Mouse (Mus musculus) CH12.LX (cell line): ENCODE measurements at regions not wholly inside any gene's neighbourhood (a gene's known extent, or its start where the extent isn't known, plus 50 kb on each side); places are given as distances from the start of the nearest gene placed in this dataset.

Source experiments
- DNase-seq: peaks from one replicate; pipeline ENCODE4 v3.0.0-alpha.2; 2013; ENCODE audit errors: extremely low read depth
- H3K27ac ChIP-seq: 2 replicates; pipeline ENCODE4 v1.5.1; 2012; ENCODE audit warnings: low read depth, mild to moderate bottlenecking, control low read depth, moderate library complexity; ENCODE audit not compliant: insufficient read depth
- H3K27me3 ChIP-seq: replicated peaks from 2 replicates; pipeline ENCODE3; 2012; ENCODE audit warnings: inconsistent platforms
- H3K36me3 ChIP-seq, 2 experiments: replicated peaks in 1 of 2; 2 replicates each; pipeline versions ENCODE3 to v1.6.1; 2012; ENCODE audit warnings: inconsistent platforms in 1 of 2, low read length in 1 of 2, mild to moderate bottlenecking in 1 of 2, mixed read lengths in 1 of 2, moderate library complexity in 1 of 2; ENCODE audit not compliant: control insufficient read depth in 1 of 2, insufficient read depth in 1 of 2
- H3K4me1 ChIP-seq, 2 experiments: 2 replicates each; pipeline ENCODE4 v1.6.1; 2012; ENCODE audit warnings: inconsistent platforms in 1 of 2, moderate library complexity in 1 of 2; ENCODE audit not compliant: insufficient read depth in 2 of 2, control insufficient read depth in 1 of 2
- H3K4me2 ChIP-seq: 2 replicates; pipeline ENCODE4 v1.6.1; 2012; ENCODE audit warnings: low read depth, mild to moderate bottlenecking, control low read depth; ENCODE audit not compliant: poor library complexity, insufficient read depth, severe bottlenecking
- H3K4me3 ChIP-seq, 3 experiments: fragments of 150-350 bp in 1 of 3; sonication (generic) in 1 of 3; replicated peaks in 1 of 3; 2 replicates each; pipeline versions ENCODE3 to v1.5.1; 2011 to 2012; ENCODE audit warnings: low read depth in 2 of 3, low read length in 2 of 3, mild to moderate bottlenecking in 2 of 3, moderate library complexity in 2 of 3, control low read depth in 1 of 3, improper control_type of control experiment in 1 of 3, inconsistent platforms in 1 of 3, mixed read lengths in 1 of 3; ENCODE audit not compliant: poor library complexity in 1 of 3
- H3K79me2 ChIP-seq: replicated peaks from 2 replicates; pipeline ENCODE4 v1.6.1; 2012; ENCODE audit warnings: mild to moderate bottlenecking, moderate library complexity; ENCODE audit not compliant: control insufficient read depth, poor library complexity, insufficient read depth, severe bottlenecking; ENCODE audit errors: extremely low read depth
- H3K9ac ChIP-seq: 2 replicates; pipeline ENCODE4 v1.6.1; 2012; ENCODE audit warnings: low read depth, mild to moderate bottlenecking, control low read depth, moderate library complexity; ENCODE audit not compliant: insufficient read depth
- H3K9me3 ChIP-seq: replicated peaks from 2 replicates; pipeline ENCODE3; 2012; ENCODE audit warnings: low read length, inconsistent platforms, mixed read lengths
- E2F4 ChIP-seq: IDR thresholded peaks from 2 replicates; pipeline ENCODE4 v1.6.1; 2011; ENCODE audit warnings: low read depth, low read length, improper control_type of control experiment; ENCODE audit not compliant: insufficient replicate concordance
- ELF1 ChIP-seq: IDR thresholded peaks from 2 replicates; pipeline ENCODE4 v1.6.1; 2014; ENCODE audit warnings: low read depth, mild to moderate bottlenecking, inconsistent platforms, low read length, improper control_type of control experiment
- EP300 ChIP-seq: IDR thresholded peaks from 2 replicates; pipeline ENCODE4 v1.6.1; 2011; ENCODE audit warnings: low read length, improper control_type of control experiment
- ETS1 ChIP-seq: conservative IDR thresholded peaks from 2 replicates; pipeline ENCODE4 v1.6.1; 2012; ENCODE audit warnings: low read depth, mild to moderate bottlenecking, inconsistent platforms, low read length, improper control_type of control experiment, moderate library complexity
- GABPA ChIP-seq: IDR thresholded peaks from 2 replicates; pipeline ENCODE4 v1.6.1; 2012; ENCODE audit warnings: low read depth, low read length, improper control_type of control experiment, inconsistent platforms; ENCODE audit not compliant: insufficient replicate concordance
- JUN ChIP-seq: IDR thresholded peaks from 2 replicates; pipeline ENCODE4 v1.6.1; 2011; ENCODE audit warnings: low read depth, mild to moderate bottlenecking, low read length, improper control_type of control experiment, moderate library complexity; ENCODE audit not compliant: insufficient read depth
- MAFK ChIP-seq: IDR thresholded peaks from 2 replicates; pipeline ENCODE4 v1.6.1; 2011; ENCODE audit warnings: low read length, improper control_type of control experiment; ENCODE audit not compliant: insufficient replicate concordance
- MAZ ChIP-seq: IDR thresholded peaks from 2 replicates; pipeline ENCODE4 v1.6.1; 2012; ENCODE audit warnings: low read depth, mild to moderate bottlenecking, inconsistent platforms, low read length, improper control_type of control experiment, moderate library complexity
- MEF2A ChIP-seq: IDR thresholded peaks from 2 replicates; pipeline ENCODE4 v1.6.1; 2014; ENCODE audit warnings: low read depth, mild to moderate bottlenecking, inconsistent platforms, low read length, improper control_type of control experiment, borderline replicate concordance
- NRF1 ChIP-seq: IDR thresholded peaks from 2 replicates; pipeline ENCODE4 v1.6.1; 2014; ENCODE audit warnings: low read depth, mild to moderate bottlenecking, inconsistent platforms, low read length, improper control_type of control experiment, moderate library complexity
- RCOR1 ChIP-seq: conservative IDR thresholded peaks from 2 replicates; pipeline ENCODE4 v1.6.1; 2012; ENCODE audit warnings: low read depth, mild to moderate bottlenecking, inconsistent platforms, low read length, improper control_type of control experiment
- SMC3 ChIP-seq: IDR thresholded peaks from 2 replicates; pipeline ENCODE4 v1.6.1; 2011; ENCODE audit warnings: low read depth, low read length, improper control_type of control experiment
- TBP ChIP-seq: conservative IDR thresholded peaks from 2 replicates; pipeline ENCODE4 v1.6.1; 2011; ENCODE audit warnings: low read depth, low read length, improper control_type of control experiment
- USF1 ChIP-seq: IDR thresholded peaks from 2 replicates; pipeline ENCODE4 v1.6.1; 2014; ENCODE audit warnings: low read depth, mild to moderate bottlenecking, inconsistent platforms, low read length, improper control_type of control experiment
- ZNF384 ChIP-seq: IDR thresholded peaks from 2 replicates; pipeline ENCODE4 v1.6.1; 2012; ENCODE audit warnings: low read depth, low read length, improper control_type of control experiment, inconsistent platforms
- dilution Hi-C: fragments of 300-500 bp; cut with MboI; formaldehyde crosslinking; loops from 2 replicates; pipeline ENCODE4 v1.14.3; 2020; ENCODE audit warnings: low sequenced_read_pairs; ENCODE audit not compliant: extremely low pct_unique_long_range_greater_than_20kb, extremely low pct_ligation_motif_present
- in situ Hi-C: fragments of 300-500 bp; cut with MboI; formaldehyde crosslinking; loops from 3 replicates; pipeline ENCODE4 v1.14.3; 2019; ENCODE audit warnings: low sequenced_read_pairs, low pct_ligation_motif_present, low pct_unique_long_range_greater_than_20kb, mixed read lengths

GRCm38 (mm10) chr2:56304920-56305319, 818.9 kb downstream of the Nr4a2 start:
- DNase-seq = no peak
- TF ChIP-seq SMC3 = no peak
- TF ChIP-seq USF1 = no peak
- no peak for TF ChIP-seq ETS1
- TF ChIP-seq TBP = no peak
- no peak for TF ChIP-seq E2F4
- TF ChIP-seq MEF2A = no peak
- TF ChIP-seq EP300 = no peak
- no peak for TF ChIP-seq GABPA
- TF ChIP-seq MAZ = no peak
- TF ChIP-seq ZNF384 = no peak

GRCm38 (mm10) chr2:56321692-56322091, 802.1 kb downstream of the Nr4a2 start:
- H3K4me3 ChIP-seq = no peak overlapping the region
- TF ChIP-seq RCOR1 (no peak), GABPA (no peak), MEF2A (no peak), MAFK (no peak), NRF1 (no peak), JUN (no peak), ELF1 (no peak), EP300 (no peak)
- TF ChIP-seq, all 38 proteins: peak for 0
- in situ Hi-C loops (no loop called here), dilution Hi-C loops (no loop called here)
- no peak for DNase-seq
- H3K27ac ChIP-seq = no peak overlapping the region
- no peaks in the 10 kb centered on the region for H3K9me3 ChIP-seq
- H3K4me1 ChIP-seq = no peaks in the 10 kb centered on the region
- H3K9ac ChIP-seq = no peak overlapping the region
- no peak overlapping the region for H3K4me2 ChIP-seq
- H3K36me3 ChIP-seq = no peaks in the 10 kb centered on the region
- no peaks in the 10 kb centered on the region for H3K79me2 ChIP-seq
- H3K27me3 ChIP-seq = no peaks in the 10 kb centered on the region

More at GRCm38 (mm10) chr2:56304920-56305319, 818.9 kb downstream of the Nr4a2 start:
- Histone ChIP-seq H3K4me2 (no peak overlapping the region), H3K27ac (no peak overlapping the region), H3K36me3 (no peaks in the 10 kb centered on the region), H3K4me3 (no peak overlapping the region), H3K79me2 (no peaks in the 10 kb centered on the region), H3K9ac (no peak overlapping the region), H3K9me3 (no peaks in the 10 kb centered on the region), H3K4me1 (peaks cover 0 to 9% of the 10 kb centered on the region in 2 experiments; a peak in 2 of 4 replicates), H3K27me3 (no peaks in the 10 kb centered on the region)
- dilution Hi-C loops (no loop called here), in situ Hi-C loops (no loop called here)
